Mouse (Mus musculus) frontal cortex, postnatal 25 days (tissue): ENCODE results near the gene Dlec1.

Experiments
- DNase-seq, 2 experiments: peaks; one replicate each; pipeline ENCODE4 v3.0.0; 2022; ENCODE audit warnings: low spot score in 2 of 2

Dlec1 gene

GRCm38 (mm10) chr9:119142066-119142465 is 39.8 kb downstream of the Dlec1 start:
- no peak for DNase-seq

DNA sequence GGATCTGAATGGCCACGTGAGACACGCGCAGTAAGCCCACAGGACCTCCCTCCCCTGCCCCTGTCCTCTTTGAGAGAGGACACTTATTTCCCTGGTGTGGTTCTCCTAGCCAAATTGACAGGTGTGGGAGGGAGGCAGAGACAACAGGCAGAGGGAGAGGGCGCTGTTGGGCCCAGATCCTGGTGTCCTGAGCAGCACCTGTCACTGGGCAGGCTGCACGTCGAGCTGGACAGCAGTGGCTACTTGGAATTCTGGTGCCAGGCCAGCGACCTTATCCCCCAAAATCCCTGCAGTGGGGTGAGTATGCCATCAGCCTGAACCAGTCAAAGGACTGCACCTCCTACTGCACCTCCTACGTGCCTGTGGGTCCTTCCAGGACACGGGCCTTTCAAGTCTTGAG is 41.1 kb downstream of the Dlec1 start:
- no peak for DNase-seq

- no peak for DNase-seq
Measured at GRCm38 (mm10) chr9:119144696-119145095, 42.4 kb downstream of the Dlec1 start.

- no peak for DNase-seq
Measured at GRCm38 (mm10) chr9:119145137-119145536, 42.9 kb downstream of the Dlec1 start.

- DNase-seq = no peak
Measured at GRCm38 (mm10) chr9:119145638-119146037, 43.4 kb downstream of the Dlec1 start.

- DNase-seq = no peak
Measured at GRCm38 (mm10) chr9:119146098-119146770, 44.0 kb downstream of the Dlec1 start.

DNA sequence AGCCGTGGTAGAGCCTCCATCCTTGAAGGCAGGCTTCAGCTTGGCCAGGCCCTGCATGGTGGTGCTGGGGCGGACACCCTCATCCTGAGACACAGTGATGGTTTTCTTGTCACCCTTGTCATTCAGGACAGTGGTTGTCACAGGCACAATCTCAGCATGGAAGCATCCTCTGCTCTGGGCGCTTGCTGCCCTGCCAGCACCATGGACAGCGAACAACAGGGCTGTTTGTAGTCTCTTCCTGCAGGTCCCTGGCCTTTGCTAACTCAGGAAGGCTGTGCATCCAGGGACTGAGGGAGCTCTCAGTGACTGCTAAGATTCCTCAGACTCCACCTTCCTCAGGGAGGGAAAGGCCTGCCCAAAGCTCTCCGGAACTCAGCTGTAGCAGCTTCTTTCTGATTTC is 47.3 kb downstream of the Dlec1 start:
- DNase-seq = no peak

DNA sequence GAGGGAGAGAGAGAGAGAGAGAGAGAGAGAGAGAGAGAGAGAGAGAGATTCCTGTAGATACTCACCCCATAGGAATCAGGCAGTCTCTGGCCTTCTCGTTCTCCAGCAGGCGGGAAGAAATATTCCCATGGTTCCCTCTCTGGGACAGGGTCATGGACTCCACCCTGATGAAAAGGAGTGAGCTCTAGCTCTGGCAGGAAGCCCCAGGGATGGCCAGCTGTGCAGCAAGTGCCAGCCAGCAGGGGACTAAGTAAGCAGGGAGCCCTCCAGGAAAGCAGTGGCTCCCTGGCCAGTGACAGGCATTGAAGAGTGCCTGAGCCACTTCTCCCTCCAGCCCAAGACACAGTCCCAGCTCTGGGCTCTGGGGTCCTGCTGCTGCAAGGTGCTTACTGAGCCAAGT is 49.5 kb downstream of the Dlec1 start:
- no peak for DNase-seq

DNA sequence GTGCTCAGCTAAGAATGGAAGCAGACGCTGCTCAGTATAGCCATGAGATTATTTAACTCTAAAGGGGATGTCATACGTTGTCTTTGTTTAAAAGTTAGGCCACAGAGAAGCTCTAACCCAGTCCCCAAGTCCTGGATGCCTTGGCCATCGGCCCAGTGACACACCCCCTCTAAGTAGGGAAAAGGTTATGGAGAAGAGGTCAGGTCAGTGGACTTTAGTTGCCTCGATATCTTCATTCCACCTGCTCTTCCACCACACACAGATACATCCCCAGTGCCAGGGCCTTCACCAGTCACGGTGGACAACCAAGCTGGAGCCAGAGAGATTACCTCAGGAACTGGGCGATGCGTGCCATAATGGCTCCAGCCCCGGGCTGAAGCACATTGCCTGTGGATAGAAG is 53.1 kb downstream of the Dlec1 start:
- DNase-seq = no peak

- DNase-seq = no peak
Measured at GRCm38 (mm10) chr9:119155826-119156225, 53.5 kb downstream of the Dlec1 start.

GRCm38 (mm10) chr9:119156278-119157201 is 54.3 kb downstream of the Dlec1 start, which contains the start of gene Acaa1b:
Gene Acaa1b (minus strand): TSS chr9:119157093.
- peak; percentile 54 to 62 for DNase-seq

GRCm38 (mm10) chr9:119158861-119159260 is 56.6 kb downstream of the Dlec1 start, which contains the start of gene Gm47289:
Gene Gm47289 (plus strand): TSS chr9:119159161.
- DNase-seq = no peak

DNA sequence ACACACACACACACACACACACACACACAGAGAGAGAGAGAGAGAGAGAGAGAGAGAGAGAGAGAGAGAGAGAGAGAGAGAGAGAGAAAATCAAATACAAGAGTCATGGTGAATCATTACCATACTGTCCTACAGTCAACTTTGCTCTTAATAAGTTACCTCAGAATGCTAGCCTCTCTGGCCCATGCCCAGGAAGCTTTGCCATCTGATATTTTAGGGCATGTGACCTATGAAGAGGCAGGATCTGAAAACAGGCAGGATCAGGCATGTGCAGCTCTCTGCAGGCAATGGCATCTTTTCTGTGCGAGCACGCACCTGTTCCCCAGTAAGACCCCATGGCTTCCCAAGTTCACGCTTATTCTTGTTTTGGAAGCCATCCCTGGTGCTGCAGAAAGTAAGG is 58.4 kb downstream of the Dlec1 start:
- DNase-seq = no peak

DNA sequence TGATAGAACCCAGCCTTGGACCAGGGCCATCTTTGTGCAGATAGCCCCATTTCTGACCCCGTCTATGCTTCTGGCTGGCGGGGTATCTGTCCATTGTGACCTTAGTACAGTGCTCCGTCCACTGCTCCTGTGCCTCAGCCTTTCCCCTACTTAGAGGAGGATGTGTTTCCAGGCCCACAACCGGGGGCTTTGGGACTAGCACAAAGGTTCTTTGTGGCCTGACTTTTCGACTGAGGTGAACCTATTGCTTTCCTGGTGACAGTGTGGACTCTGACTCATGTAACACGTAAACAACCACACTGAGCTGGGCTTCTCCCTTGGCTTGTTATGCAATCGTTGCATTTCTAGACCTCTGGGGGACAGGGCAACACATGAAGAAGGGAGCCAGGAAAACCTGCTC is 62.5 kb downstream of the Dlec1 start:
- no peak for DNase-seq

GRCm38 (mm10) chr9:119165548-119165947 is 63.3 kb downstream of the Dlec1 start:
- no peak for DNase-seq

- no peak for DNase-seq
Measured at GRCm38 (mm10) chr9:119167608-119168007, 65.3 kb downstream of the Dlec1 start.

DNA sequence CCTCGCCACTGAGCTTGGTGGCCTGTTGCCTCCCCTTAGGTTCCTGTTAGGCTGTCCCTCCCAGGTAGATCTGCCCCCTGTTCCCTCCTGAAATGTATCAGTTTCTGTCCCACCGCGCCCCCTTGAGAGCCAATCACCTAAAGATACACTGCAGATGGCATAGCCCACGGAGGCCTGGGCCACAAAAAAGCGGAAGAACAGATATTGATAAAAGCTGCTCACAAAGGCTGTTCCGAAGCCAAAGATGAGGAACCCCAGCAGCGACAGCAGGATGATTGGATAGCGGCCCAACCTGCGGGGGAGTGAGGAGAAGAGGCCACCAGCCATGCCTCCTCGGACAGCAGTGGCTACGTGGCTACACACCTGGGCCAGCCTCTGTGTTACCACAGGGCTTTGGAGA is 77.0 kb downstream of the Dlec1 start:
- DNase-seq = no peak

DNA sequence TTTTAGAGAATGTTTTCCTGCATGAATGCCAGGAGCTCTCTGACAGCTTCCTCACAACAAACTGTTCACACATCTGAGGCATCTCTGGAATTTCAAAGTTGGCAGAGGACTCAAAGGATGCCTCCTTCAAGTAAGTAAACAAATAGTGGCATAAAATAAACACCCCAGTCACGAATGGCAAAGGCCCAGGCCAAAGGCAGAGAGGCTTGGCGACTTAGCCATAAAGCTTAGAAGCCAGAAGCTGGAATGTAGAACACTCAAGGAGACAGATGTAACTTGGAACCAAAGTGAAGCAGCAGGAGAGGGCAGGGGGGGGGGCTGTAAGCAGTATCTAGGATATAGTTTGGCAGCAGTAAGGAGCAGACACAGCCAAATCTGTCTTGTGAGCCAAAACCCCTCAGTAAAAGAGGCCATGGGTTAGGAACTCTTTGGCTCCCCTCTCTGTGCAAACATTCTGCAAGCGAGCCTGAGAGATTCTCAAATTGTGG is 79.0 kb downstream of the Dlec1 start:
- no peak for DNase-seq

DNA sequence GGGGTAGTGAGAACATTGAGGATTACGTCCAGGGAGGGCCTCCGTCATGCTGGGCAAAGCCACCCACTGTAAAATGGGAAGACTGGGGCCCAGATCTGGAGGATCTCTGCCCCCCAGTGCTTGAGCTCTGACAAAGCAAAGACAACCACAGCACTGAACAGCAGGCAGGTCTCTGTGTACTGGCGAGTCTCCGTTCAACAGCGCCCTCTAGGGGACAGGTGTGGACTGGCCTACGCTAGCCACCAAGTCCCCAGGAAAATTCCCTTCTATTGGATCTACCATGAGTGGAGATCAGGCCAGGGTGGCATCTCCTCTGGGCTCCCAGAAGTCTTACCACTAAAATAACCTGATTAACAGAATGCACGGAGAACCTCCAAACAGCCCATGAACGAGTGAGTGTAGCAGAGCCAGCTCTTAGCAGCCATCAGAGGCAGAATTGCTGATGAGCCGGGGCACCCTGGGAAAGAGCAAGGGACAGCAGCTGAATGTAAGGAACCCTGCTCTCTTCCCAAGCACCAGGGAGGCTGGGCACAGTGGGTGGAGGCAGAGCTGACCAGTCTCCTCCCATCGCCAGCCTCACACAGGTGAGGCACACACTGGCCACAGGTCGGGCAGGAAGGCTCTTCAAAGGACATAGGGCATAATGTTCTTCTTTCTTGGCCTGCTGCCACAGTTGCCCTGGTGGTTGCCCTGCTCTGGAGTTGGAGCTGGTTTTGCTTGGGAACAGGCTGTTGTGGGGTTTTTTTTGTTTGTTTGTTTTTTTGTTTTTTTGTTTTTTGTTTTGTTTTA is 90.1 kb downstream of the Dlec1 start:
- no peak for DNase-seq
